Mouse (Mus musculus) cerebellum, adult 2 months (tissue): ENCODE measurements around the gene Endou.

Experiments
- CTCF ChIP-seq: fragments of 200-500 bp; IDR thresholded peaks from 2 replicates; pipeline ENCODE4 v1.5.1; 2011; ENCODE audit warnings: low read depth, mild to moderate bottlenecking, control low read depth, low read length, moderate library complexity, borderline replicate concordance; ENCODE audit not compliant: insufficient read depth
- POLR2A ChIP-seq: fragments of 200-500 bp; IDR thresholded peaks from 2 replicates; pipeline ENCODE4 v1.6.1; 2011; ENCODE audit warnings: low read length, control low read depth, borderline replicate concordance; ENCODE audit not compliant: insufficient read depth

GRCm38 (mm10) chr15:97766194-97766593 lies 35.1 kb upstream of the Endou start:
- TF ChIP-seq POLR2A (no peak), CTCF (no peak)
